Mouse (Mus musculus): ENCODE data around the gene Gm10300.

The Gm10300 gene

DNA sequence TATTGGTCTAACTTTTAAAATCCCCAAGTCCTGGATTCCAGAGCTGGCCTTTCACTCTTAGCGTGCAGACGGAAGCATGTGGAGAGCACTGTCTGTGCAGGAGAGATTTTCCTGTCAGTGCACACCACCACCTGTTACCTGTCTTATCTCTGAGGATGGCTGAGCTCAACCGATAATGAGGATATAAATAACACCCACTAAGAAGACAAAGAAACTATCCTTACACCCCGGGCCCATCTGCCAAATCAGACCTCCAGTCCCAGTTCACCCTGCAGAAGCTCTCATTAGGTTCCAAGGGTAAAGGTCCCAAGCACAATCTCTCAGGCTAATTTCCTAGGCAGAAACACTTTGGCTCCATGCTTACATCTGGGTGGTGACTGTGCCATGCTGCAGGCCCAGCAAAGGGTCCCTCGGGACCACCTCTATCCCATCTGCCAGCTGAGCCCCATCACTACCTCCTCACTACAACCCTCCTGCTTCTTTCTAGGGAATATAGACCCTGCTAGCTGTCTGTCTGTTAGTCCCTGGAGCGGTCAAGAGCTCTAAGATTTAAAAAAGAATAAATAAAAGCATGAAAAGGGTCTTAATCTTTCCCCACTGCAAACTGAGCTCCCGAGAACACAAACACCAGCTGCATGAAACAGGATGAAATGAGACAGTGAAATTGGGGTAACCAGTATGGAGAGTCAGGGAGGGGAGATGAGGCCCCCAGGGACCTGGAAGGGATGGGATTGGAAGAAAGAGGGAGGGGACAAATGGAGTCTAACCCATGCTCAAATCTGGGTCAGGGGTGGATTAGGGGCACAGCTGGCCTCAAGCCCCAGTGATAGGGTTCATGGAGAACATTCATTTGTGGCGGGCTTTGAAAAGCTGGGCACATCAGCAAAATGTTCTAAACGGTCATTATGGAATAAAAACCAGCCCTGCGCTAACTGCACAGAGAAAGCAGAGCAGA, 22.9 kb upstream of the Gm10300 start:
- no peak for DNase-seq

GRCm38 (mm10) chr4:132057311-132057710, 17.2 kb upstream of the Gm10300 start:
- DNase-seq, result no peak

DNA sequence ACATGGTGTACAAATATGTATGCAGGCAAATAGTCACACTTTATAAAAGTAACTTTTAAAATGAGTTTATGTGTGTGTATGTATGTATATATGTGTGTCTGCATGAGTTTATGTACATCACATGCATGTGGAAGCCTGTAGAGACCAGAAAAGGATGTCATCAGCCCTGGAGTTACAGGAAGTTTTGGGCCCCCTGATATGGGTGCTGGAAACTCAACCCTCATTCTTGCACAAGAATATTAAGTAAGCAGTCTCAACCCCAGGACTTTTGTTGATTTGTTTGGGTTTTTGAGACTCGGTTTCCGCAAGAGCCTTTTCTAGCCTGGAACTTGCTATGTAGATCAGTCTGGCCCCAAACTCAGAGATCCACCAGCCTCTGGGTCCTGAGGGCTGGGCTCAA, 15.0 kb upstream of the Gm10300 start:
- DNase-seq, result no peak

- no peak for DNase-seq
Measured at GRCm38 (mm10) chr4:132060040-132060832, 14.3 kb upstream of the Gm10300 start.

DNA sequence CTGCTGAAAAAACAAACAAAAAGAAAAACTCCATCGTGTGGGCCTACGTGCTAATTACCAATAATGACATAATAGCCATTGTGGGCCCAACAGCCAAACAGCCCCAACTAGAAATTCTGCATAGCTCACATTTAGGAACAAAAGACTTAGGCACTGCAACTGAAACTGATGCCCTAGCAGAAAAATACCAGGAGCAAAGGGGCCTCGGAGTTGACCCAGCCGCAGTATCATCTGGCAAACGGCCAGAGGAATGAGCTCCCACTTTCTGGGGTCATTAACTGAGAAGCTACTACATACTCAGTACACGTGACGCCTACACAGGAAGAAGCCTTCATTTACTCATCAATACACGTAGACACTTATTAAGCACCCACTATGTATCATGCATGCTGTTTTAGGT, 12.2 kb upstream of the Gm10300 start:
- peak; percentile 53 for DNase-seq

DNA sequence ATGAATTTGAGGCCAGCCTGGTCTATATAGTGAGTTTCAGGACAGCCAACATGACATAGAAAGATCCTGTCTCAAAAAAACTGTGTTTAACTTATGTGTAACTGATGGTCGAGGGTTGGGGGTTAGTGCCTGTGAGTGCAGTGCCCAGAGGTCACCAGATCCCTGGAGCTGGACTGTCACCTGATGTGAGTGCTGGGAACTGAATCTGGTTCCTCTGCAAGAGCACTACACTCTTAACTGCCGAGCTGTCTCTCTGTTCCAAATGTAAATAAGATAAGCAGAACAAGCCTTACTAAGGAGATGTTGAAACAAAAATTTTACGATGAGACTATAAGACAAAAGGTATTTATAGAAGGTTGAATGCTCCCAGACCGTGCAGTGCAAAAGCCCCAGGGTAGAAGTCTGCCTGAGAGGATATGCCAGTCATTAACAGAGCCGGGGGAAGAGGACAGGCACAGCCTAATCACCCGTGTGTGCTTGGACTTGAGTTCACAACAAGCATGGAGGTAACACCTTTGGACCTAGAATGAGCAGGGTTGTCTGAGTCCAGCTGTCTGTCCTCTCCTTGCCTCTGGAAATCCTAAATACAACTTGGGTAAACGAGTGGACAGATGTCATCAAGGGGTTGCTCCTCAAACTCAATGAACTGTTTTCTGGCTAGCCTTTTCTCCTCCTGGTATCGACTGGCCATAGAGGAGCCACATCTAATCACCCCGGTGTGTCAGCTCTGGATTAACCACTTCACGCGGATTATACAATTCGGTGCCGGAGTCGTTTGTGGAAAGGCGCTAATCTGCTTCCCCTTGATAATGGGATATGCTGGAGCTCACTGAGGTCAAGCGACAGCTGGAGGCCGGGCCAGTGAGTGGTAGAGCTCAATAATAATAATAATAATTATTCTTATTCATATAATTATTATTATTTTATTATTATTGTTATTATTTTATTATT, 11.3 kb upstream of the Gm10300 start:
- DNase-seq, result no peak

GRCm38 (mm10) chr4:132064550-132064949, 9.9 kb upstream of the Gm10300 start:
- DNase-seq, result no peak

- no peak for DNase-seq
Measured at GRCm38 (mm10) chr4:132065578-132065977, 8.9 kb upstream of the Gm10300 start.

- peak; percentile 87 for DNase-seq
Measured at GRCm38 (mm10) chr4:132066101-132066773, 8.3 kb upstream of the Gm10300 start.

DNA sequence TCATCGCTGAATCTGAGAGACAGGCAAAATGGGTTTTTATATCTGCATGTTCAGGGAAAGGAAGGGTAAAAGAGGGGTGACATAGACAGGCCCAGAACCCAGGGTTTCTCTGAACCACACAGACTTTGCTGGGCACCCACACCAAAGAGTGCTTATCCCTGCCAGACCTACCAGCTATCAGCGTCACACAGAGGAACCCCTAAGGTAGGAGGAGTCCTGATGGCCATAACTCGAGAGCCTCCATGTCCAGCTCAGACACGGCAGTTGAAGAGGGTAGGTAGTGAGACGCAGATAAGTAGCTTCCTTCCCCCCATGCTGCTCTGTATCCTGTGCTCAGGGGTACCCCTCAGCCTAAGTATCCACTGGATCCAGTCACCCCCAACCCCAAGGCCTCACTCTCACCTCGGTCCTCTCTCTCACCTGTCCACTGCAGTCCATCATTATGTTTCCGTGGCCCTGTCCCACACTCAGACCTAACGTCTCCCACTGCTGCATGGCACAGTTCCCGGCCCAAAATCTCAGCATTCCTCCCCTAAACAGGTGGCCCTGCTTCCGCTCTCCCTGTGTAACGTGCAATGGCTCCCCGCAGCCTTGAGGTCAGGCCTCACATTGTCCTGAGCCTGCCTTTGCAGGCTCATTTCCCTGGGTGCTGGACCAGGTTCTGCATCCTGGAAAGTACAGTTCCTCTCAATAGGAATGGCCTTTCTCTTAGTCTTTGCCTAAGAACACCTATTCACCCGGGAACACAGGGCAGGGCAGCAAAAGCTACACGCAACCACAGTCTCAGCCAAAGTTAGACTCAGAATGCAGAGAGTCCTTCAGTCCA, 7.2 kb upstream of the Gm10300 start:
- no peak for DNase-seq

DNA sequence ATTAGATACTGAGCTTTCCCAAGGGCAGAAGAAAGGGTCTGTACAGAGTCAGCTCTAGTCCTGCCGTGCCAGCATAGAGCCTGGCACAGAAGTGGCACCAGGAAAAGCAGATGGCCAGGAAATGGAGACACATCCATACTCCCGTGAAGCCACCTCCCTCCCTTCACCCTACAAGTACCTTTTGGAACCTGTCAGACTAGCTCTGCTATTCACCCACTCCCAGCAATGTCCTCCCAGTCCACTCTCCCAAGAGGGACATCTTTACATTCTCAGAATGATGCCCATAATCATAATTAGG, 6.6 kb upstream of the Gm10300 start:
- DNase-seq, result no peak

DNA sequence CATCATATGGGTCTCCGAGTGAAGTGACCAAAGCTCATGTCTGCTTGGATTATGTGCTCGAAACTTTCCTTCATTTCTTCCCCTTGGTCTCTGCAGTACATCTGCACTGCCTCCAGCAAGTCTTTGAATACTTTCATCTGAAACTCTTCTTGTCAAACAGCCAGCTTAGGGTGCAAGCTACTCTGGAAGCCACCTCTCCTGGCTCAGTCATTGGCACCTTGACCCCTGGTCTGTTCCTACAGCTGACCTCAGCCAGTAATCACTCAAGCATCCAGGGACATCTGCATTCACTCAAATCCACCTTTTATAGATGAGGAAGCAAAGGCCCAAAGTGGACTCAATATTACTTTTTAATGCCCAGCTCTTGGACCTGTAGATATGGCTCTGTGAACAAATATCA, 2.8 kb upstream of the Gm10300 start:
- DNase-seq, result no peak

- no peak for DNase-seq
Measured at GRCm38 (mm10) chr4:132072156-132072555, 2.3 kb upstream of the Gm10300 start.

DNA sequence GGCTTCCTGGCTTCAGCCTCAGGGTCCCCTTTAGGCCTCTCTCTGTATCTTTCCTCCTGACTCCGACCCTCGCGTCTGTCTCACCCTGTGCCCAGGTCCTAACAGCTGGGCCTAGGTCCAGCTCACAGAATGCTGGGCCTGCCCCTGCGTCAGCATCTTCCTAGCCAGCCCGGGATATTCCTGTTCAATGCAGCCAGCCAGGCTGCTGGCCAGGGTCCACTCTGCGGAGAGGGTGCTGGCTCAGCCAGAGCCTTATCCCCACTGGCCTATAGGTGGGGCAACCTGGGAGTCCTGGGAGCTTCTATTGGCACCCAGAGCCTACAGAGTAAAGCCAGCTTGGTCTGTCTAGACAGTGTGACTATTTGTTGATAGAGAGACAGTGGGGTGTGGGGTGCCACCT, 1.6 kb upstream of the Gm10300 start:
- peak; percentile 80 for DNase-seq

DNA sequence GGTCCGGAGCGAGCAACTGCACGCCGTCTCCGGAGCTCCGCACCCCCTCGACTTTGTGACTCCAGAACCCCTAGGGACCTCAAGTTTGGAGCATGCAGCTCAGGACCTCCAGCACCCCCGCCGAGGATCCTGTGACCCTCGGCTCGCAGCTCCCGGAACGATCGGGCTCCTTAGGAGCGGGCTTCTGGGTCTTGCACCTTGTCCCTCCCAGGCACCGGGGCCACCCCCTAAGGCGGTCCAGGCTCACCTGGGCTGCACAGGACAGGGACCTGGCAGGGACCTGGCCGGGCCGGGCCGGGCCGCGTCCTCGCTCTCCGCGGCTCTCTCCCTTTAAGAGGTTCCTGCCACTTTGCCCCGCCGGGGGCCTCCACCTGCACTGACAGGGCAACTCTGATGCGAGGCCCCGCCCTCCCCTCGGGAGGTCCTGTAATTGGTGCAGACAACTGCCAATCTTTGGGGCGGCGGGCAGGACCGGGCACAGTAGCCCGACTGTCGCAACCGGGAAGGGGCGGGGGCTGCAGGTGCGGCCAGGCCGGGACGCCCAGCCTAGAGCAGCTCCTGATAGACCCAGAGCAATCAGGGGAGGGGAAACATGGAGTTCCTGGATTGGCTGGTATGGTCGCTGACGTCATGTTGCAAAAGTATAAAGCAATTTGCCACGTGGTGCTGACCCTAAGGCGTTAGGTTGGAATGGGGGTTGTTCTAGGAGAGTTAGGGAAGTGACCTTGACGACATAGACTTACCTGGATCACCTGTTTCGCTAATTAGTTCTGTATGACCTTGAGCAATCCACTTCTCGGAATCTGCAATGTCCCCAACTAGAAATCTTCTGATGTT, 654 bp downstream of the Gm10300 start, which contains the start of gene Epb41:
TSS of gene Epb41 (minus strand) at position 389 of the 837 bp plus-strand sequence.
- DNase-seq, result peak; percentile 98

DNA sequence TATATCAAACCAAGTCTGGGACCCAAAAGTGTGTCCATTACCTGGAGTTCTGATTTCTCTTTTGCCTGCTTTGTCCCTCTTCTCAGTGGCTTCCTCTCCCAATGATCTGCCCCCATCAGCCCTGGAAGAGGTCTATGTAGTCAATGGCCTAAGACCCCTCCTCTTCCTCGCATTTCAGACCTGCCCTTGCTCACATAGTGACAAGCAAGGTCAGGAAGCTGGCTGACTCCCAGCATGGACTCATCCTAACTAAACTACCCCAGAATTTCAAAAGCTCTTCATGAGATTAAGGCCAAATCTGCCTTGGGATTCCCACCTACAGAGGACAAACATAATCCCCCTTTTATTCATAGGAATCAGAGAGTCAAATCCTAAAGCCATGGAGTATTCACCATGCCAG, 1.3 kb downstream of the Gm10300 start:
- no peak for DNase-seq

DNA sequence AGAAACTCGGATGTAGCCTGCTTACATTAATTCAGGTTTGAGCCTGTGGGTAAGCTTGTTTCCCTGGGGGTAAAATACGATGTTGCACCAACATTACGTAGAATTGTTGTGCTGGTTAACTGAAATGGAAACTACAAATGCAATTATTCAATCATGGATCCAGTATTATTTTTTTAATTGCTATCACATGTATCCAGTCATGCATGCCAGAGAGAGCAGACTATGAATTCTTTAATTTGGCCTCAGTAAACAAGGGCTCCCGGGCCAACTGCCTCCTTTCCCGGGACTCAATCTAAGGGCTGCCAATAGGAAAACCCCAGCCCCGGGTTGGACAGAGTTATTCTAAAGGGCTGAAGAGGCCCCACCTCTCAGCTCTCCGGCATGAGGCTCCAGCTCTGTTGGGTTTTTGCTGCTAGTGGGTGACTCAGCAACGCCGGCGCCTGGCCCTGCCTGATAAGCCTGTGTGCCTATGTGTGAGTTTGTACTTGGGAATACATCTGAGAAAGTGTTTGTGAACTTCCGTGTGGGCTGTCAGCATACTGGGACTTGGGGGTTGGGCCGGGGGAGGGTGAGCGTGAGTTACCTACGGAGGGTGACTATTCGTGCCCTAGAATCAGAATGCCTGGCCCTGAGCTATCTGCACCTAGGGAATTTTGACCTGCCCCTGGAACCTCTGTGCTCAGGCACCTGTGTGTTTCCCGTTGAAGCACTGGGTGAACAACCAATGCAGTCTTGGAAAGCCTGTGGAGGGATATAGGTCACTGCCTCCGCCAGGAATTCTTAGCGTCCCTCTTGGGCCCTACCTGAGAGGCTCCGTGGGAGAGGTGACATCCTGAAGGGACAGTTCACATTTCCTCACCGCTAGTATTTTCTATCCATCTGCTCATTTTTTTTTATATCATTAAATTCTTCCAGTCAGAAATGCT, 2.2 kb downstream of the Gm10300 start:
- DNase-seq, result peak; percentile 64

- DNase-seq, result no peak
Measured at GRCm38 (mm10) chr4:132077445-132077844, 2.9 kb downstream of the Gm10300 start.

- DNase-seq, result no peak
Measured at GRCm38 (mm10) chr4:132078296-132078714, 3.8 kb downstream of the Gm10300 start.
